Mouse (Mus musculus): Measurements from ENCODE around the gene Lef1.

- TF ChIP-seq POLR2A (IDR thresholded peaks at IDR 0.05; ENCODE audit: insufficient read depth, low read depth, low read length) (no peak), CTCF (IDR thresholded peaks at IDR 0.05) (no peak)
Measured at GRCm38 (mm10) chr3:131078041-131078621, 32.1 kb upstream of the Lef1 start.

Measured in heart, adult 2 months (tissue).